Mouse (Mus musculus) forebrain, embryonic 16.5 days (tissue): Measurements from ENCODE around the gene Atrn. TPM values are rescaled to one million over a fixed set of nuclear protein-coding genes. Genes with fewer than 3 reads are reported as not detected.
A peak's percentile ranks its signal among the peaks of the same experiment; 100 is the strongest.

ENCODE experiments used
- ATAC-seq: fragments of 200-750 bp; cut with Nextera tagmentation; 2 replicates; pipeline ENCODE4 v1.8.0; 2017; ENCODE audit warnings: mild to moderate bottlenecking, moderate library complexity
- H3K27ac ChIP-seq: fragments of 300-500 bp; sonication (generic); 2 replicates; pipeline ENCODE4 v1.5.1; 2014; ENCODE audit warnings: low read length, control low read depth
- H3K27me3 ChIP-seq: fragments of 300-500 bp; sonication (generic); replicated peaks from 2 replicates; pipeline ENCODE4 v1.6.1; 2014; ENCODE audit warnings: low read length; ENCODE audit not compliant: control insufficient read depth, insufficient read depth
- H3K36me3 ChIP-seq: fragments of 300-500 bp; sonication (generic); 2 replicates; pipeline ENCODE4 v1.6.1; 2014; ENCODE audit not compliant: control insufficient read depth, insufficient read depth
- H3K4me1 ChIP-seq: fragments of 300-500 bp; sonication (generic); replicated peaks from 2 replicates; pipeline ENCODE4 v1.6.1; 2014; ENCODE audit warnings: low read length; ENCODE audit not compliant: control insufficient read depth, insufficient read depth
- H3K4me2 ChIP-seq: fragments of 300-500 bp; sonication (generic); 2 replicates; pipeline ENCODE4 v1.6.1; 2014; ENCODE audit warnings: mild to moderate bottlenecking, low read length, control low read depth
- H3K4me3 ChIP-seq: fragments of 300-500 bp; sonication (generic); replicated peaks from 2 replicates; pipeline ENCODE4 v1.5.1; 2014; ENCODE audit warnings: mild to moderate bottlenecking, low read length, control low read depth
- H3K9ac ChIP-seq: fragments of 300-500 bp; sonication (generic); replicated peaks from 2 replicates; pipeline ENCODE4 v1.6.1; 2014; ENCODE audit warnings: low read depth, low read length, control low read depth
- H3K9me3 ChIP-seq: fragments of 300-500 bp; sonication (generic); 2 replicates; pipeline ENCODE4 v1.6.1; 2016; ENCODE audit warnings: low read length; ENCODE audit not compliant: control insufficient read depth
- WGBS: fragments of 180-500 bp; shearing (Covaris S2); extraction: QIAGEN DNeasy Blood & Tissue Kit; methylation state at CpG from one replicate; pipeline ENCODE4 v1.1.7; 2014; 5-methylcytosine and 5-hydroxymethylcytosine counted together
- polyA plus RNA-seq: library from polyadenylated mRNA; unstranded; fragments of >200 nt; fragmentation: Nextera tagmentation; extraction: Ambion mirVana; gene quantifications from 2 replicates; pipeline ENCODE4 v1.2.1, GENCODE M21; 2015

The Atrn gene
- polyA plus RNA-seq, 1 experiment from 2014 or later = 14.8 TPM

DNA sequence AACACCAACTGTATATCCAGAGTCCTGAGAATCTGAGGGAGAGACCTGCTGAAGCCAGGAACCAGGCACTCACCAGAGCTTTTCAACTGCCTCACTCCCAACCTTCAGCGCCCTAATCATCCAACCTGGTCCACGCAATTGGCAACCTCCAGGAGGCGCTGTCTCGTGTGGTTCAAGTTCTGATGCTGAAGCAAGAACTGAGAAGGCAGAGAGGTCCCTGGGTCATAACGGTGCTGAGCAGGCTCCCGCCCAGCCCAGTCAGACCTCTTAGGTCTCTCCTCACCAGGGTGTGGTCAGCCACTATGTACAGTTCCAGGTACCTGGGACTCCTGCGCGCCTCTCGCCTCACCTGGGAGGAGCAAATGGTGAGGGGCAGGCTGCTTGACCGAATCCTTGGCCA is 149.3 kb downstream of the Atrn start:
- 4% methylated on average over 10 of the region's 10 CpGs for WGBS
- Histone ChIP-seq H3K9me3 (no peaks in the 10 kb centered on the region), H3K4me2 (no peak overlapping the region), H3K36me3 (no peaks in the 10 kb centered on the region), H3K9ac (no peak overlapping the region), H3K4me3 (no peak overlapping the region), H3K27ac (no peak overlapping the region), H3K4me1 (peaks cover 18% of the 10 kb centered on the region), H3K27me3 (peaks cover 38% of the 10 kb centered on the region)
- ATAC-seq = no peak

DNA sequence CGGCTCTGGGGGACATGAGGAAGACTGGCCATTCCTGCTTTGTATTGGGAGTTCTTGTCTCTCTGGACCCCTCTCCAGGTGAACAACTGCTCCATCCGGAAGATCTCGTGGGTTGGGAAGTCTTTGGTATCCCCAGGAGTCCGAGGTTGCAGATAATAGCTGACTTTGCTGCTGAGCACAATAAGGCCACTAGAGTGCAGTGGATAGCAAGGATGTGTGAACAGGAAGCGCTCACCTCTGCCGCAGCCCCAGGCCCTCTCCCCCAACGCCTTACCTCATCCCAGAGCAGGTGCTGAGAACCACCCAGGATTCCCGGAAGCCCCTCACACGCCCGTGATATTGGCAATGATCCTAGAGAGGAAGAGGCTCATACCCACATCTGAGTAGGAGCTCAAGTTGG is 149.9 kb downstream of the Atrn start:
- Histone ChIP-seq H3K4me1 (peaks cover 18% of the 10 kb centered on the region), H3K9ac (no peak overlapping the region), H3K27ac (no peak overlapping the region), H3K4me3 (no peak overlapping the region), H3K9me3 (no peaks in the 10 kb centered on the region), H3K36me3 (no peaks in the 10 kb centered on the region), H3K27me3 (peaks cover 38% of the 10 kb centered on the region), H3K4me2 (no peak overlapping the region)
- no peak for ATAC-seq
- 5% methylated on average over 10 of the region's 10 CpGs for WGBS

DNA sequence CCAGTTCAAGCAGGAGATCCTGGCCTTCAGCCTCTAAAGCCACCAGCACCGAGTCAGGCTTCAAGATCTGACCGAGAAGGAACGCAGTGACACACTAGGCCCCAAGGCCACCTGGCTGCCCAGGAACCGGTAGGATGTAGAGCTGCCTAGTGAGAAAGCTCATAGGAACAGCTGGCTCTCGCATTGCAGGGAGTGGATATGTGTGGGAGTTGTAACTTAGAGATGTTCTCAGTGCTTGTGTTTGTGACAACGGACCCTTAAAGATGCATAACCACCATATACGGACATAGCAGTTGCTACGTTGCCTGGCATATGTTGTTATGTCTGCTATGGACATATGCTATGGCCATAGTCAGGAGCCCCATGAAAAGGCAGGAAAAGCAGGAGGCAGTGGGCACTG is 152.4 kb downstream of the Atrn start:
- no peak overlapping the region for H3K4me3 ChIP-seq
- H3K27ac ChIP-seq = no peak overlapping the region
- H3K4me1 ChIP-seq = peaks cover 21% of the 10 kb centered on the region
- H3K9me3 ChIP-seq = no peaks in the 10 kb centered on the region
- peaks cover 33% of the 10 kb centered on the region for H3K27me3 ChIP-seq
- 93% methylated on average over 8 of the region's 8 CpGs for WGBS
- ATAC-seq = no peak
- H3K36me3 ChIP-seq = no peaks in the 10 kb centered on the region
- no peak overlapping the region for H3K4me2 ChIP-seq
- no peak overlapping the region for H3K9ac ChIP-seq

DNA sequence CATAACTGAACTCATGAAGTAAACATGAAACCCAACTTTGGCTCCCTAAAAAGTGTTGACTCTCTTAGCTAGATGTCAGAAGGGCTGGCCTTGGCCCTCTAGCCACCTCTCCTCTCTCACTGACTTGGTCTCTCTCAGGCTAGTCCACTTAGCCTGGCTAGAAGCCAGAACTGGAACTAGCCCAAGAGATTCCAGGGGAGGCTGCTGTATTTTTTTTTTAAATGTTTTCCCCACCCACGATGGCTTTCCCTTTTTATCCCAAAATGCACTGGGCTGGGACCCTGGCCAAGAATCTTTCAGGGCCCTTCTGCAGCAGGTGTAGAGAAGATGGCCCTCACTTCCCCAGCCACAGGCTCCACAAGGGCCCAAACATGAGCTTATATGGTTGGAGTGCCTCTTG is 153.1 kb downstream of the Atrn start:
- Histone ChIP-seq H3K27ac (no peak overlapping the region), H3K36me3 (no peaks in the 10 kb centered on the region), H3K9ac (no peak overlapping the region), H3K4me3 (no peak overlapping the region), H3K27me3 (peaks cover 26% of the 10 kb centered on the region), H3K4me2 (no peak overlapping the region), H3K9me3 (no peaks in the 10 kb centered on the region), H3K4me1 (peaks cover 14% of the 10 kb centered on the region)
- ATAC-seq = no peak
- WGBS = 12% methylated on average over 1 of the region's 1 CpGs

DNA sequence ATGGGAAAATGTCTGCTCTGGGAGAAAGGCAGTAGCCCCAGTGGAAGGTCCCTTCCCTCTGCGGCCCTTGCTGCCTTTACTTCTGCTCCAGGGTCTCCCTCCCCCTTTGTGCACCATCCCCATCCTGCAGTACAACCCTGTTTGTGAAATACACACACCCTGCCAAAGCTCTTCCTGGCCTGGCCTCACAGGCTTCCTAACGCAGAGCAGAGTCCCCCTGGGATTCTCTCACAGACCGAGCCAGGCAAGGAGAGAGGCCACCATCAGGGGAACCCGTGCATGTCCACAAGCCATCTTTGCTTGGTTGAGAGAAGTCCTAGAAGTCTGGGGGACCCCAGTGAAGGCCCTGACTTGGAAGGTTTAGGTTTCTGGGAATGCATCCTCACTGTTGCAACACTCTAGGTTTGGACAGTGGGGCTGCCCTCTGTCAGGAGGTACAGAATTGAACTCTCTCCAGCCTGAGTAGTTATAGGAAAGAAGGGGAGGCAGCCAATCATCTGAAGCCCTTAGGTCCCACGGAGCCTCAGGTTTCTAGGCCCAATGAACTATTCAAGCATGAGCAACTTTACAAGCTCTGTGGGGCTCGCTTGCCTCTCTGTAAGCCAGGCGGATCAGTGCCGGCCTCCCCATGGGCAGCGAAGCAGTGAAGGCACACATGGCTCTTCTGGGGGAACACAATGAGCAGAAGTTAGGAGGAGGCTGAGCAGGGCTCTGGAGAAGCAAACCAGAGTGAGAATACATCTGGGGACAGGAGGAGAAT is 153.7 kb downstream of the Atrn start:
- H3K4me1 ChIP-seq = peaks cover 9% of the 10 kb centered on the region
- ATAC-seq = no peak
- WGBS = 65% methylated on average over 9 of the region's 9 CpGs
- no peaks in the 10 kb centered on the region for H3K9me3 ChIP-seq
- H3K36me3 ChIP-seq = no peaks in the 10 kb centered on the region
- no peak overlapping the region for H3K4me2 ChIP-seq
- H3K27me3 ChIP-seq = peaks cover 25% of the 10 kb centered on the region
- no peak overlapping the region for H3K4me3 ChIP-seq
- no peak overlapping the region for H3K27ac ChIP-seq
- no peak overlapping the region for H3K9ac ChIP-seq

DNA sequence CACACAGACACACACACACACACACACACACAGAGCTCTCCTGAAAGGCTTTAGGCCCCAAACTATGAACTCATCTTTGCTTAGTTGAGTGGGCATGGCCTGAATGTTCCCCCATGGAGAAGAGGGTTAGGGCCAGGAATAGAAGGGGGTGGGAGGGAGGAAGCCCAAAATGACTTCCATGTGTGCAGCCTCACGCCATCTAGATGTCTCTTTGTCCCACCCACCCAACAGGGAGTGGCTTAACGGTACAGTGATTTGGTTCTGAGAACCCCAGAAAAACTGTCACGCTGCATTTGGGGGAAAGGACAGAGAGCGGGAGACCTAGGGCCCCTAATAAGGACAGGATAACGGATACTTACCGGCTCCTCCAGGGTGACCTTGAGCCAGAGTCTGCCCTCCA is 154.5 kb downstream of the Atrn start:
- no peaks in the 10 kb centered on the region for H3K36me3 ChIP-seq
- peaks cover 17% of the 10 kb centered on the region for H3K27me3 ChIP-seq
- no peaks in the 10 kb centered on the region for H3K9me3 ChIP-seq
- H3K4me1 ChIP-seq = peaks cover 4% of the 10 kb centered on the region; the same call in 1 of the 2 replicates
- no peak overlapping the region for H3K9ac ChIP-seq
- WGBS = 67% methylated on average over 6 of the region's 6 CpGs
- H3K4me3 ChIP-seq = no peak overlapping the region
- no peak overlapping the region for H3K4me2 ChIP-seq
- no peak for ATAC-seq
- no peak overlapping the region for H3K27ac ChIP-seq

DNA sequence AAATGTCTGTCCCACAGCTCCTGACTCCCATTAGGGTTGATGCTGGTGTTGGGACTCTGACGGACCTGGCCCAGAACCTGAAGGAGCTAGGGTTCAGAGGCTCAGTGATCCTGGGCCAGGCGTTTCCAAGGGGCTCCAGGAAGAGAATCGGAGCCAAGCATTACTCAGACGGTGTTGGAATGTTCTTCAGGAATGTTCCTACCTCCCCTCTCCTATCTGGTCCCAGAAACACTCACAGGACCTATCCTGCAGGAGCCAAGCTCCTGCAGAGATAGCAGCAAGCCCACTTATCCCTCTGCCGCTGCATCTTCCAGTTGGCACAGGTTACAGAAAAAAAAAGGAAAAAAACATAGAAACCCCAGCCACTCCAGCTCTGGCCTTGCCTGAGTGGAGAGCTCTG is 155.3 kb downstream of the Atrn start:
- H3K9ac ChIP-seq = no peak overlapping the region
- ATAC-seq = no peak
- no peaks in the 10 kb centered on the region for H3K36me3 ChIP-seq
- no peak overlapping the region for H3K4me3 ChIP-seq
- peaks cover 14% of the 10 kb centered on the region for H3K27me3 ChIP-seq
- H3K4me2 ChIP-seq = no peak overlapping the region
- whole genome bisulfite sequencing = 73% methylated on average over 5 of the region's 5 CpGs
- no peak overlapping the region for H3K27ac ChIP-seq
- H3K9me3 ChIP-seq = no peaks in the 10 kb centered on the region
- H3K4me1 ChIP-seq = peaks cover 4% of the 10 kb centered on the region; the same call in 1 of the 2 replicates

DNA sequence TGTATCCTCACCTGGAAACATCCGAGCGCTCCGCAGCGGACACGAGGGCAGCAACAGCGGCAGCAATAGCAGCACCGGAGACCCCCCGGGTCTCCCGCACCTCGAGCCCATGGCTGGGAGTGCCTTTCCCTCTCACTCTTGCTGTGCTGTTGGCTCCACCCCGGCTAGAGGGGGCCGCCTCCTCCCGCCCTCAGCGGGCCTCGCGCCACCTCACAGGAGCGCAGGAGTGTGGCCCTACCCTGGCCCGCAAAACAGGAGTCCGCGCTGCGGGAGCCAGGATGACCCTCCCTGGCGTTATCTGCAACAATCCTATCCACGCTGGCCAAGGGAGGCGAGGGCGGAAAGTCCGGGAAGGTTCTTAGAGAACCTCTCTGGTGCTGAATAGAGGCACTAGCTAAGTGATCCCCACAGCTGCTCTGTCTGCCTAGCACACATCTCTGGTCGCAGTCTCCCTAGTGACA is 157.1 kb downstream of the Atrn start, which contains the start of gene Adam33:
Gene Adam33, minus strand, starts transcription at position 411 of the 461 bp plus-strand sequence.
- Histone ChIP-seq H3K4me3 (peak within 1 kb of the TSS; percentile 8; the same call in 1 of the 2 replicates), H3K9ac (peak within 1 kb of the TSS; percentile 38), H3K27me3 (peaks cover 12% of the 10 kb centered on the region), H3K4me2 (peak within 1 kb of the TSS; percentile 48), H3K27ac (no peak within 1 kb of the TSS), H3K36me3 (no peaks in the 10 kb centered on the region), H3K4me1 (peaks cover 4% of the 10 kb centered on the region; the same call in 1 of the 2 replicates), H3K9me3 (no peaks in the 10 kb centered on the region)
- ATAC-seq = no peak; the same call in 1 of the 2 replicates
- 3% methylated on average over 21 of the region's 27 CpGs for WGBS

DNA sequence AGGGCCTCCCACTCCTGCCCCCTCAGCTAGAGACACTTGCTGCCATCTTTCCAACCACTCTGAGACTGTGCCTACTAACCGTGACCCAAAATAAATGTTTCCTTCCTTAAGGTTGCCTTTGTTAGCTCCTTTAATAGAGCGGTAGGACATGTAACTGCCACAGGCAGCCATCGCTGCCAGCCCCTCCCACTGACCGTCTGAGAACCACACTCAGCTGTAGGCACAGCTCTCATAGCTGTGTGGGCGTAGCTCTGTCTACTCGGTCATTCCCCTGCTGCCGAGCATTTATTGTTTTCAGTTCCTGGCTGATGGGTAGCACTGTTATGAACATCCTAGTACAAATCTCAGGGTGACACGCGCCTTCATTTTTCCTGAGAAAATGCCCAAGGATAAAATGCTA is 160.0 kb downstream of the Atrn start:
- Histone ChIP-seq H3K27me3 (peaks cover 12% of the 10 kb centered on the region), H3K27ac (no peak overlapping the region), H3K4me1 (peaks cover 4% of the 10 kb centered on the region; the same call in 1 of the 2 replicates), H3K9ac (no peak overlapping the region), H3K4me2 (no peak overlapping the region), H3K9me3 (no peaks in the 10 kb centered on the region), H3K36me3 (no peaks in the 10 kb centered on the region), H3K4me3 (no peak overlapping the region)
- no peak for ATAC-seq
- 71% methylated on average over 9 of the region's 9 CpGs for WGBS
